Mouse (Mus musculus) neural tube, embryonic 11.5 days (tissue): ENCODE measurements around the gene Phb. TPM values are rescaled to one million over a fixed set of nuclear protein-coding genes. Genes with fewer than 3 reads are reported as not detected.

Experiments used
- ATAC-seq: fragments of 200-750 bp; cut with Nextera tagmentation; 2 replicates; pipeline ENCODE4 v1.8.0; 2017; ENCODE audit warnings: moderate number of reproducible peaks, mild to moderate bottlenecking, moderate TSS enrichment, moderate library complexity; ENCODE audit not compliant: insufficient read depth, low FRiP score, low TSS enrichment
- DNase-seq: peaks from one replicate; pipeline ENCODE4 v3.0.0-alpha.2; 2015; ENCODE audit warnings: low spot score
- H3K27ac ChIP-seq: fragments of 300-500 bp; sonication (generic); 2 replicates; pipeline ENCODE4 v1.5.1; 2014; ENCODE audit warnings: low read depth, mild to moderate bottlenecking, low read length
- H3K27me3 ChIP-seq: fragments of 300-500 bp; sonication (generic); 2 replicates; pipeline ENCODE4 v1.6.1; 2014; ENCODE audit warnings: mild to moderate bottlenecking, low read length, mixed read lengths; ENCODE audit not compliant: control insufficient read depth, insufficient read depth
- H3K36me3 ChIP-seq: fragments of 300-500 bp; sonication (generic); 2 replicates; pipeline ENCODE4 v1.6.1; 2014; ENCODE audit warnings: mild to moderate bottlenecking, low read length, moderate library complexity, mixed read lengths; ENCODE audit not compliant: control insufficient read depth, insufficient read depth
- H3K4me1 ChIP-seq: fragments of 300-500 bp; sonication (generic); 2 replicates; pipeline ENCODE4 v1.6.1; 2014; ENCODE audit warnings: low read length, mixed read lengths; ENCODE audit not compliant: control insufficient read depth, insufficient read depth
- H3K4me2 ChIP-seq: fragments of 300-500 bp; sonication (generic); 2 replicates; pipeline ENCODE4 v1.6.1; 2014; ENCODE audit warnings: low read depth, mild to moderate bottlenecking, moderate library complexity
- H3K4me3 ChIP-seq: fragments of 300-500 bp; sonication (generic); 2 replicates; pipeline ENCODE4 v1.5.1; 2014; ENCODE audit warnings: low read depth, low read length
- H3K9ac ChIP-seq: fragments of 300-500 bp; sonication (generic); 2 replicates; pipeline ENCODE4 v1.6.1; 2014; ENCODE audit warnings: mild to moderate bottlenecking, low read length
- H3K9me3 ChIP-seq: fragments of 300-500 bp; sonication (generic); 2 replicates; pipeline ENCODE4 v1.6.1; 2016; ENCODE audit warnings: low read length; ENCODE audit not compliant: control insufficient read depth
- WGBS: fragments of 180-500 bp; shearing (Covaris S2); extraction: QIAGEN DNeasy Blood & Tissue Kit; methylation state at CpG from one replicate; pipeline ENCODE4 v1.1.7; 2014; 5-methylcytosine and 5-hydroxymethylcytosine counted together
- polyA plus RNA-seq: library from polyadenylated mRNA; unstranded; fragments of >200 nt; fragmentation: Nextera tagmentation; extraction: Ambion mirVana; gene quantifications from 2 replicates; pipeline ENCODE4 v1.2.1, GENCODE M21; 2014

Phb gene
- polyA plus RNA-seq, 1 experiment from 2014 or later = 230 TPM

GRCm38 (mm10) chr11:95724466-95724865 is 57.7 kb downstream of the Phb start:
- no peak overlapping the region for H3K9ac ChIP-seq
- no peaks in the 10 kb centered on the region for H3K9me3 ChIP-seq
- WGBS = 95% methylated on average over 4 of the region's 4 CpGs
- no peak overlapping the region for H3K4me2 ChIP-seq
- H3K4me3 ChIP-seq = no peak overlapping the region
- DNase-seq (no peak), ATAC-seq (no peak)
- no peak overlapping the region for H3K27ac ChIP-seq
- no peaks in the 10 kb centered on the region for H3K4me1 ChIP-seq
- no peaks in the 10 kb centered on the region for H3K27me3 ChIP-seq
- no peaks in the 10 kb centered on the region for H3K36me3 ChIP-seq

- WGBS = 87% methylated on average over 4 of the region's 4 CpGs
- Histone ChIP-seq H3K27me3 (no peaks in the 10 kb centered on the region), H3K4me1 (no peaks in the 10 kb centered on the region), H3K4me3 (no peak overlapping the region), H3K36me3 (no peaks in the 10 kb centered on the region), H3K27ac (no peak overlapping the region), H3K4me2 (no peak overlapping the region), H3K9me3 (no peaks in the 10 kb centered on the region), H3K9ac (no peak overlapping the region)
- DNase-seq (no peak), ATAC-seq (no peak)
These were observed 59.4 kb downstream of the Phb start for GRCm38 (mm10) chr11:95726156-95726555.

- Histone ChIP-seq H3K36me3 (no peaks in the 10 kb centered on the region), H3K4me3 (no peak overlapping the region), H3K9ac (no peak overlapping the region), H3K4me2 (no peak overlapping the region), H3K27ac (no peak overlapping the region), H3K27me3 (no peaks in the 10 kb centered on the region), H3K9me3 (no peaks in the 10 kb centered on the region), H3K4me1 (no peaks in the 10 kb centered on the region)
- ATAC-seq (no peak), DNase-seq (no peak)
- 93% methylated on average over 5 of the region's 5 CpGs for WGBS
These were observed 61.2 kb downstream of the Phb start for GRCm38 (mm10) chr11:95727947-95728346.

GRCm38 (mm10) chr11:95728916-95729907 is 62.5 kb downstream of the Phb start:
- Histone ChIP-seq H3K4me3 (no peak overlapping the region), H3K4me2 (no peak overlapping the region), H3K9ac (no peak overlapping the region), H3K9me3 (no peaks in the 10 kb centered on the region), H3K4me1 (no peaks in the 10 kb centered on the region), H3K27me3 (no peaks in the 10 kb centered on the region), H3K36me3 (no peaks in the 10 kb centered on the region), H3K27ac (no peak overlapping the region)
- DNase-seq (no peak), ATAC-seq (no peak)
- 88% methylated on average over 12 of the region's 12 CpGs for WGBS

Other genes with a start within 250 kb of the Phb start
- gene Nxph3, start 152.4 kb upstream of the Phb start, polyA plus RNA-seq = 0.37 and 0.66 TPM in 2 replicates
- gene Ngfr, start 79.2 kb upstream of the Phb start, polyA plus RNA-seq = 92.0 and 97.6 TPM in 2 replicates
- 11.9 and 12.3 TPM in 2 replicates for gene Zfp652, start 45.7 kb downstream of the Phb start, polyA plus RNA-seq
- 1.1 TPM in 2 replicates for gene B130006D01Rik, start 56.6 kb downstream of the Phb start, polyA plus RNA-seq
- gene Phospho1, start 157.5 kb downstream of the Phb start, polyA plus RNA-seq = not detected in 2 replicates
- gene Gngt2, start 170.3 kb downstream of the Phb start, polyA plus RNA-seq = 6.6 and 8.5 TPM in 2 replicates
- gene Abi3, start 175.5 kb downstream of the Phb start, polyA plus RNA-seq = 0.82 and 1.4 TPM in 2 replicates
- not detected in 2 replicates for gene B4galnt2, start 247.9 kb downstream of the Phb start, polyA plus RNA-seq